ENCODE assay signal across 13 mouse cellular contexts in genomic region chr19:38232087-38232486, GRCm38 (mm10).
A peak's percentile ranks its signal among the peaks of the same experiment; 100 is the strongest.
DNase-seq lines count a peak whose midpoint lies in the region.
"Had no signal": no experiment of that assay in that cellular context is flagged by ENCODE, and none has a peak within 500 bp of the region (broad histone marks: within the 10 kb centered on the region; RNA-seq: fewer than 3 reads in every experiment).

No protein-coding gene starts in this region.

- DNase-seq in cerebellum, postnatal 14 days, result peak; percentile 32 to 43
- DNase-seq in cerebellum, adult 18-20 months, result no peak
- peak; percentile 56 for DNase-seq in MN1 (ENCODE audit: low spot score)
- DNase-seq in kidney, adult 9 months, result peak; percentile 33
- peak; percentile 16 for DNase-seq in kidney, postnatal 14 days
- no peak for DNase-seq in yolk sac, embryonic 10.5 days (ENCODE audit: low spot score)
- no peak for DNase-seq in Muller cell, postnatal 12 days (ENCODE audit: inconsistent ontology term)
- no peak for DNase-seq in thymus, postnatal 14 days
- DNase-seq: cerebellum, adult 11-12 months; heart, postnatal 14 days; lung, postnatal 4 days; right cerebral cortex, postnatal 14 days; thymus, adult 2 months had no signal

Comparison
In these comparisons a context has a peak if more than half of its experiments do, and no peak if none do; other contexts are left out.
1. DNase-seq: peak in cerebellum, postnatal 14 days (2 of 2), MN1 (single experiment), kidney, adult 9 months (single experiment) and kidney, postnatal 14 days (single experiment); none in cerebellum, adult 18-20 months (0 of 2), yolk sac, embryonic 10.5 days (single experiment), Muller cell, postnatal 12 days (single experiment) and thymus, postnatal 14 days (single experiment).